Mouse (Mus musculus) heart, adult 2 months (tissue): ENCODE results near the gene Samd4b. TPM values are rescaled to one million over a fixed set of nuclear protein-coding genes. Genes with fewer than 3 reads are reported as not detected.

Source experiments
- DNase-seq, 2 experiments: peaks; one replicate each; pipeline ENCODE4 v3.0.0; 2021
- H3K27ac ChIP-seq: fragments of 200-600 bp; 2 replicates; pipeline ENCODE4 v1.8.1; 2022
- H3K27me3 ChIP-seq: fragments of 200-500 bp; 2 replicates; pipeline ENCODE4 v1.6.1; 2012; ENCODE audit warnings: mild to moderate bottlenecking, low read length, inconsistent platforms, mixed read lengths; ENCODE audit not compliant: control insufficient read depth, insufficient read depth
- H3K36me3 ChIP-seq: fragments of 200-500 bp; 2 replicates; pipeline ENCODE4 v1.6.1; 2012; ENCODE audit warnings: low read length, inconsistent platforms; ENCODE audit not compliant: control insufficient read depth, insufficient read depth
- H3K4me1 ChIP-seq: fragments of 200-500 bp; 2 replicates; pipeline ENCODE4 v1.6.1; 2011; ENCODE audit warnings: low read length; ENCODE audit not compliant: control insufficient read depth, insufficient read depth
- H3K4me3 ChIP-seq: fragments of 200-600 bp; 2 replicates; pipeline ENCODE4 v1.8.1; 2022
- H3K79me2 ChIP-seq: fragments of 200-500 bp; replicated peaks from 2 replicates; pipeline ENCODE4 v1.6.1; 2012; ENCODE audit warnings: mild to moderate bottlenecking, inconsistent platforms, low read length, moderate library complexity, mixed read lengths; ENCODE audit not compliant: control insufficient read depth, insufficient read depth
- H3K9ac ChIP-seq: fragments of 200-500 bp; 2 replicates; pipeline ENCODE4 v1.6.1; 2012; ENCODE audit warnings: low read depth, mild to moderate bottlenecking, control low read depth, inconsistent platforms, low read length, mixed read lengths
- CTCF ChIP-seq: fragments of 200-600 bp; IDR thresholded peaks from 2 replicates; pipeline ENCODE4 v1.8.1; 2022; ENCODE audit warnings: antibody characterized with exemption, mild to moderate bottlenecking, moderate library complexity
- EP300 ChIP-seq: fragments of 200-500 bp; IDR thresholded peaks from 2 replicates; pipeline ENCODE4 v1.6.1; 2011; ENCODE audit warnings: low read depth, low read length, control low read depth; ENCODE audit not compliant: insufficient read depth
- POLR2A ChIP-seq: fragments of 200-500 bp; IDR thresholded peaks from 2 replicates; pipeline ENCODE4 v1.6.1; 2011; ENCODE audit warnings: mild to moderate bottlenecking, low read depth, low read length, control low read depth; ENCODE audit not compliant: insufficient read depth
- WGBS: fragments of 180-500 bp; shearing (Covaris S2); methylation state at CpG from one replicate; pipeline ENCODE4 v1.1.7; 2018; 5-methylcytosine and 5-hydroxymethylcytosine counted together
- intact Hi-C: fragments of 180-260 bp; cut with DNase I; formaldehyde crosslinking; loops from one replicate; pipeline ENCODE4 v1.15.1; 2025
- polyA plus RNA-seq: library from polyadenylated mRNA; depleted of rRNA; stranded (reverse); fragments of >200 nt; gene quantifications from 2 replicates; pipeline ENCODE4 v1.2.3, GENCODE M21; 2012
- total RNA-seq, 2 experiments: library from RNA; stranded (reverse); gene quantifications; 2 replicates each; pipeline ENCODE4 v1.2.3; 2021

Gene Samd4b
- total and polyA plus RNA-seq, 3 experiments, result 21.9 to 46.1 (median 22.4) TPM

- no peak for DNase-seq
- Histone ChIP-seq H3K79me2 (no peaks in the 10 kb centered on the region), H3K36me3 (no peaks in the 10 kb centered on the region), H3K27me3 (no peaks in the 10 kb centered on the region), H3K9ac (no peak overlapping the region), H3K27ac (no peak overlapping the region), H3K4me3 (no peak overlapping the region), H3K4me1 (no peaks in the 10 kb centered on the region; the same call in 1 of the 2 replicates)
- TF ChIP-seq CTCF (no peak), POLR2A (no peak), EP300 (no peak)
- WGBS, result 90% methylated on average over 13 of the region's 13 CpGs
- intact Hi-C loops, result no loop called here
These were observed 35.6 kb downstream of the Samd4b start for GRCm38 (mm10) chr7:28562371-28562770.

GRCm38 (mm10) chr7:28561967-28562366, 36.0 kb downstream of the Samd4b start:
- intact Hi-C loops, result no loop called here
- H3K4me3 ChIP-seq, result no peak overlapping the region
- H3K9ac ChIP-seq, result no peak overlapping the region
- no peaks in the 10 kb centered on the region for H3K27me3 ChIP-seq
- no peak overlapping the region for H3K27ac ChIP-seq
- no peaks in the 10 kb centered on the region for H3K36me3 ChIP-seq
- DNase-seq, result no peak
- H3K4me1 ChIP-seq, result no peaks in the 10 kb centered on the region; the same call in 1 of the 2 replicates
- no peaks in the 10 kb centered on the region for H3K79me2 ChIP-seq
- TF ChIP-seq POLR2A (no peak), CTCF (no peak), EP300 (no peak)
- WGBS, result 93% methylated on average over 11 of the region's 11 CpGs

- Histone ChIP-seq H3K27me3 (no peaks in the 10 kb centered on the region), H3K4me3 (no peak overlapping the region), H3K36me3 (no peaks in the 10 kb centered on the region), H3K4me1 (no peaks in the 10 kb centered on the region; the same call in 1 of the 2 replicates), H3K9ac (no peak overlapping the region), H3K27ac (no peak overlapping the region), H3K79me2 (no peaks in the 10 kb centered on the region)
- 94% methylated on average over 10 of the region's 10 CpGs for WGBS
- no peak for TF ChIP-seq POLR2A
- TF ChIP-seq EP300, result no peak
- DNase-seq, result no peak
- intact Hi-C loops, result no loop called here
These were observed 37.1 kb downstream of the Samd4b start for GRCm38 (mm10) chr7:28560856-28561255.

GRCm38 (mm10) chr7:28558486-28558885, 39.5 kb downstream of the Samd4b start:
- H3K36me3 ChIP-seq, result no peaks in the 10 kb centered on the region
- H3K79me2 ChIP-seq, result no peaks in the 10 kb centered on the region
- H3K27ac ChIP-seq, result no peak overlapping the region
- DNase-seq, result peak; percentile 68 to 76
- H3K4me1 ChIP-seq, result no peaks in the 10 kb centered on the region; the same call in 1 of the 2 replicates
- no peak overlapping the region for H3K4me3 ChIP-seq
- WGBS, result 39% methylated on average over 4 of the region's 4 CpGs
- intact Hi-C loops, result no loop called here
- H3K27me3 ChIP-seq, result no peaks in the 10 kb centered on the region
- TF ChIP-seq CTCF, result no peak
- no peak overlapping the region for H3K9ac ChIP-seq

- Histone ChIP-seq H3K27me3 (no peaks in the 10 kb centered on the region), H3K36me3 (no peaks in the 10 kb centered on the region), H3K79me2 (no peaks in the 10 kb centered on the region), H3K4me3 (no peak overlapping the region), H3K4me1 (no peaks in the 10 kb centered on the region; the same call in 1 of the 2 replicates), H3K27ac (no peak overlapping the region), H3K9ac (no peak overlapping the region)
- TF ChIP-seq POLR2A (no peak), CTCF (no peak), EP300 (no peak)
- intact Hi-C loops, result no loop called here
- 68% methylated on average over 6 of the region's 6 CpGs for WGBS
- DNase-seq, result no peak
These were observed 40.2 kb downstream of the Samd4b start for GRCm38 (mm10) chr7:28557708-28558107.

GRCm38 (mm10) chr7:28557069-28557468, 40.9 kb downstream of the Samd4b start:
- H3K4me3 ChIP-seq, result no peak overlapping the region
- 65% methylated on average over 5 of the region's 5 CpGs for WGBS
- no peak overlapping the region for H3K27ac ChIP-seq
- H3K4me1 ChIP-seq, result no peaks in the 10 kb centered on the region; the same call in 1 of the 2 replicates
- H3K36me3 ChIP-seq, result no peaks in the 10 kb centered on the region
- H3K27me3 ChIP-seq, result no peaks in the 10 kb centered on the region
- intact Hi-C loops, result no loop called here
- TF ChIP-seq CTCF, result no peak
- no peak for TF ChIP-seq POLR2A
- TF ChIP-seq EP300, result no peak
- no peak overlapping the region for H3K9ac ChIP-seq
- no peak for DNase-seq
- H3K79me2 ChIP-seq, result no peaks in the 10 kb centered on the region
